Mouse (Mus musculus): ENCODE data around the gene Ints12.
A peak's percentile ranks its signal among the peaks of the same experiment; 100 is the strongest.

Gene Ints12

GRCm38 (mm10) chr3:133091664-133092273 lies at the start of gene Ints12, which contains the start of gene Gstcd:
Gene Ints12 (plus strand): TSS chr3:133091840.
Gene Gstcd (minus strand): TSS chr3:133092033.
- peak; percentile 78 for DNase-seq (ENCODE audit: low spot score)

- DNase-seq (ENCODE audit: low spot score): no peak
Observed at GRCm38 (mm10) chr3:133052068-133052467, 39.6 kb upstream of the Ints12 start.

GRCm38 (mm10) chr3:133075560-133075959 lies 16.1 kb upstream of the Ints12 start:
- DNase-seq (ENCODE audit: low spot score): no peak

GRCm38 (mm10) chr3:133082736-133083135 lies 8.9 kb upstream of the Ints12 start:
- DNase-seq (ENCODE audit: low spot score): no peak

GRCm38 (mm10) chr3:133085858-133086257 lies 5.8 kb upstream of the Ints12 start:
- no peak for DNase-seq (ENCODE audit: low spot score)

- DNase-seq (ENCODE audit: low spot score): no peak
Observed at GRCm38 (mm10) chr3:133090247-133091120, 1.2 kb upstream of the Ints12 start.

- no peak for DNase-seq (ENCODE audit: low spot score)
Observed at GRCm38 (mm10) chr3:133091121-133091663, 448 bp upstream of the Ints12 start.

GRCm38 (mm10) chr3:133092274-133092853 lies 724 bp downstream of the Ints12 start:
- no peak for DNase-seq (ENCODE audit: low spot score)

- no peak for DNase-seq (ENCODE audit: low spot score)
Observed at GRCm38 (mm10) chr3:133092936-133093335, 1.3 kb downstream of the Ints12 start.

- DNase-seq (ENCODE audit: low spot score): no peak
Observed at GRCm38 (mm10) chr3:133094305-133094704, 2.7 kb downstream of the Ints12 start.

GRCm38 (mm10) chr3:133097936-133098335 lies 6.3 kb downstream of the Ints12 start:
- no peak for DNase-seq (ENCODE audit: low spot score)

- DNase-seq (ENCODE audit: low spot score): no peak
Observed at GRCm38 (mm10) chr3:133098336-133098735, 6.7 kb downstream of the Ints12 start.

GRCm38 (mm10) chr3:133098909-133099308 lies 7.3 kb downstream of the Ints12 start:
- no peak for DNase-seq (ENCODE audit: low spot score)

GRCm38 (mm10) chr3:133103768-133104167 lies 12.1 kb downstream of the Ints12 start:
- no peak for DNase-seq (ENCODE audit: low spot score)

GRCm38 (mm10) chr3:133104436-133104835 lies 12.8 kb downstream of the Ints12 start:
- no peak for DNase-seq (ENCODE audit: low spot score)

GRCm38 (mm10) chr3:133108731-133109130 lies 17.1 kb downstream of the Ints12 start:
- DNase-seq (ENCODE audit: low spot score): no peak

- no peak for DNase-seq (ENCODE audit: low spot score)
Observed at GRCm38 (mm10) chr3:133109844-133110243, 18.2 kb downstream of the Ints12 start.

GRCm38 (mm10) chr3:133111741-133112140 lies 20.1 kb downstream of the Ints12 start:
- DNase-seq (ENCODE audit: low spot score): no peak

GRCm38 (mm10) chr3:133113281-133113680 lies 21.6 kb downstream of the Ints12 start:
- DNase-seq (ENCODE audit: low spot score): no peak

GRCm38 (mm10) chr3:133131372-133131771 lies 39.7 kb downstream of the Ints12 start:
- no peak for DNase-seq (ENCODE audit: low spot score)

GRCm38 (mm10) chr3:133132611-133133010 lies 41.0 kb downstream of the Ints12 start:
- DNase-seq (ENCODE audit: low spot score): no peak

GRCm38 (mm10) chr3:133141877-133142276 lies 50.2 kb downstream of the Ints12 start:
- DNase-seq (ENCODE audit: low spot score): no peak
